Mouse (Mus musculus): ENCODE data around the gene Nfil3.

GRCm38 (mm10) chr13:52919790-52920352 lies 61.0 kb downstream of the Nfil3 start:
- no peak for TF ChIP-seq ZNF384 (IDR thresholded peaks at IDR 0.05; ENCODE audit: low read depth, low read length)
- TF ChIP-seq HCFC1 (IDR thresholded peaks at IDR 0.05; ENCODE audit: borderline replicate concordance, insufficient read depth, low read length), result no peak

All from ES-E14 (cell line).